Mouse (Mus musculus): ENCODE measurements around the gene Retreg3. TPM values are rescaled to one million over a fixed set of nuclear protein-coding genes. Genes with fewer than 3 reads are reported as not detected.
A peak's percentile ranks its signal among the peaks of the same experiment; 100 is the strongest.

Gene Retreg3
- polyA plus RNA-seq, 1 experiment from 2014 or later = 12.2 TPM

GRCm38 (mm10) chr11:101069391-101070188, 50.1 kb downstream of the Retreg3 start, which contains the start of gene Naglu:
Naglu (plus strand) TSS chr11:101070012.
- 3% methylated on average over 35 of the region's 35 CpGs for WGBS
- peak within 1 kb of the TSS; percentile 74 for H3K9ac ChIP-seq (ENCODE audit: low read depth, low read length)
- H3K9me3 ChIP-seq (ENCODE audit: control insufficient read depth, low read length) = no peaks in the 10 kb centered on the region
- H3K4me3 ChIP-seq (ENCODE audit: low read depth, low read length) = peak within 1 kb of the TSS; percentile 82
- peak within 1 kb of the TSS; percentile 100 for H3K4me2 ChIP-seq
- peak within 1 kb of the TSS; percentile 13 for H3K27ac ChIP-seq (ENCODE audit: low read depth, low read length)
- ATAC-seq (replicated peaks; ENCODE audit: low FRiP score) = peak; percentile 82
- H3K36me3 ChIP-seq (ENCODE audit: control insufficient read depth, insufficient read depth, low read length) = no peaks in the 10 kb centered on the region
- peaks cover 13% of the 10 kb centered on the region for H3K27me3 ChIP-seq (replicated peaks; ENCODE audit: control insufficient read depth, insufficient read depth, low read length)
- H3K4me1 ChIP-seq (replicated peaks; ENCODE audit: control insufficient read depth, insufficient read depth, low read length) = peaks cover 21% of the 10 kb centered on the region
- peak; percentile 91 for DNase-seq (ENCODE audit: low spot score)

GRCm38 (mm10) chr11:101066549-101067412, 52.9 kb downstream of the Retreg3 start:
- peak; percentile 87 for DNase-seq (ENCODE audit: low spot score)
- H3K27me3 ChIP-seq (replicated peaks; ENCODE audit: control insufficient read depth, insufficient read depth, low read length) = peaks cover 9% of the 10 kb centered on the region
- H3K9me3 ChIP-seq (ENCODE audit: control insufficient read depth, low read length) = no peaks in the 10 kb centered on the region
- peak overlapping the region; percentile 35 for H3K4me3 ChIP-seq (ENCODE audit: low read depth, low read length)
- H3K9ac ChIP-seq (ENCODE audit: low read depth, low read length) = peak overlapping the region; percentile 38
- 20% methylated on average over 18 of the region's 18 CpGs for WGBS
- no peak for ATAC-seq (replicated peaks; ENCODE audit: low FRiP score)
- peaks cover 44% of the 10 kb centered on the region for H3K4me1 ChIP-seq (replicated peaks; ENCODE audit: control insufficient read depth, insufficient read depth, low read length)
- peaks cover 6% of the 10 kb centered on the region; the same call in 1 of the 2 replicates for H3K36me3 ChIP-seq (ENCODE audit: control insufficient read depth, insufficient read depth, low read length)
- peak overlapping the region; percentile 63 for H3K4me2 ChIP-seq
- peak overlapping the region; percentile 32; the same call in 1 of the 2 replicates for H3K27ac ChIP-seq (ENCODE audit: low read depth, low read length)

GRCm38 (mm10) chr11:101065002-101065401, 54.7 kb downstream of the Retreg3 start:
- Histone ChIP-seq H3K4me1 (replicated peaks; ENCODE audit: control insufficient read depth, insufficient read depth, low read length) (peaks cover 49% of the 10 kb centered on the region), H3K27me3 (replicated peaks; ENCODE audit: control insufficient read depth, insufficient read depth, low read length) (no peaks in the 10 kb centered on the region; the same call in 1 of the 2 replicates), H3K4me3 (ENCODE audit: low read depth, low read length) (no peak overlapping the region), H3K9ac (ENCODE audit: low read depth, low read length) (no peak overlapping the region), H3K36me3 (ENCODE audit: control insufficient read depth, insufficient read depth, low read length) (peaks cover 7% of the 10 kb centered on the region; the same call in 1 of the 2 replicates), H3K27ac (ENCODE audit: low read depth, low read length) (peak overlapping the region; percentile 17; the same call in 1 of the 2 replicates), H3K9me3 (ENCODE audit: control insufficient read depth, low read length) (no peaks in the 10 kb centered on the region), H3K4me2 (no peak overlapping the region)
- WGBS = 80% methylated on average over 9 of the region's 9 CpGs
- ATAC-seq (replicated peaks; ENCODE audit: low FRiP score) (no peak), DNase-seq (ENCODE audit: low spot score) (no peak)

DNA sequence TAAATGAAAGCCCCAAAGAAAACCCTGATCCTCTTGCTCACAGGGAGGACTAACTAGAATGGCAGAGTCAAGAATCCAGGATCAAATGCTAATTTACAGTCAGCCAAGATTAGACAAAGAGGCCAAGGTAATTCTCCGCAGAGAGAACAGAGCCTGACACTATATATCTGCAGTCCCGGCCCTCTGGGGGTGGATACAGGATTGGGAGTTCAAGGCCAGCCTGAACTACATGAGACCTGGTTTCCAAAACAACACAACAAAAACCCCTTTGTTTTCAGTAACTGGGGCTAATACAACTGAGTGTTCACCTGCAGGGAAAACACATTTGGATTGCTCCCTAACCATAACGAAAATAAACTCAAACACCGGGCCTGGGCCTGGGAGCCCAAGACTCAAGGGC, 55.2 kb downstream of the Retreg3 start:
- 72% methylated on average over 4 of the region's 4 CpGs for WGBS
- DNase-seq (ENCODE audit: low spot score) = no peak
- no peak overlapping the region for H3K4me3 ChIP-seq (ENCODE audit: low read depth, low read length)

DNA sequence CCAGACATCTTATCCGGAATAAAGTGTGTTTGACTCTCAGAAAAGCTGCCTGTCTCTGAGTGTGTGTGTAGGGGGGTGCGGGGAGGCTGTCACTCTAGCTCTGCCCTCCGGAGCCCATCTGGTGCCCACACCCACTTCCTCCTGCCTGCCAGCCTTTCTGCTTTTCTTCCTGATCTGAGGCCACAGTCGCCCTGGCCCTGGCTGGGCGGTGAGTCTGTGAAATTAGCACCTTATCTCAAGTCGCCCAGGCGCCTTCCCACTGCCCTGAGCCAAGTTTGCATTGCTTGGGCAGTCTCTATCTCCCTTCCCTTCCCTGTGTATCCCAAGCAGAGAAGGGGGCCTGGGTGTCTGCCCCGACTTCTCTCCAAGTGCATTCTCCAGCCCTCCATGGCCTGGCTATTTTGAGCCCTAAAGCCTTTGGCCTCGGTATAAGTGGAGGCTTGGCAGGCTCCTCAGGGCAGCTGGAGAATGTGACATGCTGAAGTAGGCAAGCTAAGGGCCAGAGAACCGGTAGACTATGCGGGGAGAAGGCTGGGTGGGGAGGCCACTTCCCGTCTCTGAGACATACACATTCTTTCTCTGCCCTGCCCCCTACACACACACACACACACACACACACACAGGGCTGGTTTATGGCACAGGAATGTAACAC, 55.9 kb downstream of the Retreg3 start:
- Histone ChIP-seq H3K36me3 (ENCODE audit: control insufficient read depth, insufficient read depth, low read length) (peaks cover 7% of the 10 kb centered on the region; the same call in 1 of the 2 replicates), H3K4me1 (replicated peaks; ENCODE audit: control insufficient read depth, insufficient read depth, low read length) (peaks cover 52% of the 10 kb centered on the region), H3K4me2 (peak overlapping the region; percentile 46), H3K4me3 (ENCODE audit: low read depth, low read length) (no peak overlapping the region), H3K9me3 (ENCODE audit: control insufficient read depth, low read length) (no peaks in the 10 kb centered on the region), H3K9ac (ENCODE audit: low read depth, low read length) (peak overlapping the region; percentile 46), H3K27ac (ENCODE audit: low read depth, low read length) (peak overlapping the region; percentile 99), H3K27me3 (replicated peaks; ENCODE audit: control insufficient read depth, insufficient read depth, low read length) (no peaks in the 10 kb centered on the region; the same call in 1 of the 2 replicates)
- DNase-seq (ENCODE audit: low spot score) = peak; percentile 79
- WGBS = 3% methylated on average over 12 of the region's 12 CpGs
- peak; percentile 92 for ATAC-seq (replicated peaks; ENCODE audit: low FRiP score)

More for the DNA sequence above, 55.2 kb downstream of the Retreg3 start:
- Histone ChIP-seq H3K9me3 (ENCODE audit: control insufficient read depth, low read length) (no peaks in the 10 kb centered on the region), H3K4me1 (replicated peaks; ENCODE audit: control insufficient read depth, insufficient read depth, low read length) (peaks cover 51% of the 10 kb centered on the region), H3K9ac (ENCODE audit: low read depth, low read length) (peak overlapping the region; percentile 46; the same call in 1 of the 2 replicates), H3K27ac (ENCODE audit: low read depth, low read length) (peak overlapping the region; percentile 99), H3K27me3 (replicated peaks; ENCODE audit: control insufficient read depth, insufficient read depth, low read length) (no peaks in the 10 kb centered on the region; the same call in 1 of the 2 replicates), H3K4me2 (peak overlapping the region; percentile 46), H3K36me3 (ENCODE audit: control insufficient read depth, insufficient read depth, low read length) (peaks cover 7% of the 10 kb centered on the region; the same call in 1 of the 2 replicates)
- ATAC-seq (replicated peaks; ENCODE audit: low FRiP score) = no peak

DNA sequence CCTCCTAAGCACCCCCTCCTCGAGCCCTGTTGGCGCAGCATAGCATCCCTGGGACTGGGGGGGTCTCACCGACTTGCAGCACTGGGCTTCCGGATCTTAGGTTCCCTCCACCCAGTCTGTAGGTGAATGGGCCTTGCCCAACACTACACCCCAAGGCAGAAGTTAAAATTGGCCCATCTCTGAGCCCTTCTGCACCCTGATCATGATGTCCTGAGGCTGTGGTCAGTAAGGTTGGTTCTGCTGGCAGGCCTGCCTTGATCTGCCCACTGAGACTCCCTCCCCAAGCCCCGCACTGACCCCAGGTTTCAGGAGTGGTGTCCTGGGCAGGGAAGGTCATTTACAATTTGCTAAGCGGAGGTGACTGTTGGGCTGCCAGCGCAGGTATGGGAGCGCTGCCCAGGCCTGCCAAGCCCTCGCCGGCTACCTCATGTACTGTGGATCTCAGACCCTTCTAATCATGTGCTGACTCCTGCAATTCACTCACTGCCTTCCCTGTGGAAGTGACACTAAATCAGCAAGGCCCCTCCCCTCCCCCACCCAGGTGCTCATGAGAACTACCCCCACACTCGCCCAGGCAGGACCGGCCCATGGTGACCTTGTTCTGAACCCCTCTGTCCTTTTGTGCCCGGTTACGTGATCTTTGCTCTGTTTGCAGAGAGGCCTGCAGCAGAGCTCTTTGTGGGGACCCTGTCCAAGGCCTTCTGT, 56.6 kb downstream of the Retreg3 start:
- ATAC-seq (replicated peaks; ENCODE audit: low FRiP score) = no peak
- Histone ChIP-seq H3K4me1 (replicated peaks; ENCODE audit: control insufficient read depth, insufficient read depth, low read length) (peaks cover 58% of the 10 kb centered on the region), H3K9me3 (ENCODE audit: control insufficient read depth, low read length) (no peaks in the 10 kb centered on the region), H3K27ac (ENCODE audit: low read depth, low read length) (peak overlapping the region; percentile 99), H3K4me3 (ENCODE audit: low read depth, low read length) (no peak overlapping the region), H3K36me3 (ENCODE audit: control insufficient read depth, insufficient read depth, low read length) (peaks cover 9% of the 10 kb centered on the region), H3K27me3 (replicated peaks; ENCODE audit: control insufficient read depth, insufficient read depth, low read length) (no peaks in the 10 kb centered on the region; the same call in 1 of the 2 replicates), H3K4me2 (peak overlapping the region; percentile 46), H3K9ac (ENCODE audit: low read depth, low read length) (peak overlapping the region; percentile 46)
- 56% methylated on average over 14 of the region's 14 CpGs for WGBS
- peak; percentile 66 for DNase-seq (ENCODE audit: low spot score)

- H3K36me3 ChIP-seq (ENCODE audit: control insufficient read depth, insufficient read depth, low read length) = peaks cover 13% of the 10 kb centered on the region
- H3K27ac ChIP-seq (ENCODE audit: low read depth, low read length) = peak overlapping the region; percentile 99
- no peak overlapping the region for H3K9ac ChIP-seq (ENCODE audit: low read depth, low read length)
- H3K4me2 ChIP-seq = no peak overlapping the region
- ATAC-seq (replicated peaks; ENCODE audit: low FRiP score) (no peak), DNase-seq (ENCODE audit: low spot score) (no peak)
- H3K4me3 ChIP-seq (ENCODE audit: low read depth, low read length) = no peak overlapping the region
- H3K9me3 ChIP-seq (ENCODE audit: control insufficient read depth, low read length) = no peaks in the 10 kb centered on the region
- peaks cover 63% of the 10 kb centered on the region for H3K4me1 ChIP-seq (replicated peaks; ENCODE audit: control insufficient read depth, insufficient read depth, low read length)
- no peaks in the 10 kb centered on the region for H3K27me3 ChIP-seq (replicated peaks; ENCODE audit: control insufficient read depth, insufficient read depth, low read length)
- 76% methylated on average over 12 of the region's 12 CpGs for WGBS
These were observed 57.4 kb downstream of the Retreg3 start for GRCm38 (mm10) chr11:101062165-101062884.

All from liver, embryonic 11.5 days (tissue).